Mouse (Mus musculus): ENCODE measurements around the gene Sema3b. TPM values are rescaled to one million over a fixed set of nuclear protein-coding genes. Genes with fewer than 3 reads are reported as not detected.

Gene Sema3b
- polyA plus RNA-seq, 1 experiment: 3.9 TPM

DNA sequence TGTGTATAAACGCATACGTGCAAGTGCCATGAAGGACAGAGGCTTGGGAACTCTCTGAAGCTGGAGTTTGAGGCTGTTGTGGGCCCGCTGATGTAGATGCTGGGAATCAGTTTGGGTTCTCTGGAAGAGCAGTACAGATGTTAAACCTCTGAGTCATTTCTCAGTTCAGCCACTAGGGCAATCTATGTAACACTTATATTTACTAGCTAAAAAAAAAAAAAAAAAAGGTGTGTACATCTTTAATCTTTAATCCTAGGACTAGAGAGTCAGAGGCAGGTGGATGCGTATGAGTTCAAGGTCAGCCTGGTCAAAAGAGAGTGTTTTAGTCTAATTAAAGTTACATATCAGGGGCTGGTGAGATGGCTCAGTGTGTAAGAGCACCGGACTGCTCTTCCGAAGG, 37.9 kb upstream of the Sema3b start:
- no peaks in the 10 kb centered on the region for H3K4me1 ChIP-seq (ENCODE audit: control insufficient read depth, insufficient read depth, low read length)
- TF ChIP-seq POLR2A (IDR thresholded peaks at IDR 0.05; ENCODE audit: borderline replicate concordance, insufficient read depth, low read length): no peak
- no peak for TF ChIP-seq CTCF (IDR thresholded peaks at IDR 0.05; ENCODE audit: borderline replicate concordance, insufficient read depth, low read depth, low read length)
- H3K27me3 ChIP-seq (ENCODE audit: control insufficient read depth, insufficient read depth, low read length): no peaks in the 10 kb centered on the region
- DNase-seq: no peak
- 90% methylated on average over 6 of the region's 6 CpGs for WGBS
- no peak overlapping the region for H3K4me3 ChIP-seq (replicated peaks; ENCODE audit: insufficient read depth, low read depth, low read length)
- H3K27ac ChIP-seq (ENCODE audit: insufficient read depth, low read length): no peak overlapping the region

DNA sequence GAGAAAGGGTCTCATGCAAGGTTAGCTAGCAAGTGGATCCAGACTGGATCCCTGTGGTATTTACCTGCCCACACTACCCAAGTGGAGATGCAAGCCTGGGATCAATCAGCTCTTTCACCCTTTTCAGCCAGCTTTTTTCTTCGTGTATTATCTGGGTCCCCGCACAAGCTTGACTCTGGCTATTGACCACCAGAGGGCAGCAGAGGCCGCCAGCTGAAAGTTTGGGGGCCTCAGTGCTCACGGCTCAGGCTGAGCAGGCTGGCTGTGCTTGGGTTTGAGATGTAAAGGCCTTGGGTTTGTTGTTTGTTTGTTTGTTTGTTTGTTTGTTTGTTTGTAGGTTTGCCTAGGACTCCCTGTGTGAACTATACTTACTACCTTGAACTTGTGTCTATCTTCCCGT, 36.5 kb upstream of the Sema3b start:
- WGBS: 19% methylated on average over 5 of the region's 5 CpGs
- no peak overlapping the region for H3K27ac ChIP-seq (ENCODE audit: insufficient read depth, low read length)
- no peaks in the 10 kb centered on the region for H3K4me1 ChIP-seq (ENCODE audit: control insufficient read depth, insufficient read depth, low read length)
- peak; percentile 69 to 78 for DNase-seq
- H3K4me3 ChIP-seq (replicated peaks; ENCODE audit: insufficient read depth, low read depth, low read length): no peak overlapping the region
- H3K27me3 ChIP-seq (ENCODE audit: control insufficient read depth, insufficient read depth, low read length): no peaks in the 10 kb centered on the region
- peak; percentile 87 for TF ChIP-seq CTCF (IDR thresholded peaks at IDR 0.05; ENCODE audit: borderline replicate concordance, insufficient read depth, low read depth, low read length)
- no peak for TF ChIP-seq POLR2A (IDR thresholded peaks at IDR 0.05; ENCODE audit: borderline replicate concordance, insufficient read depth, low read length)

DNA sequence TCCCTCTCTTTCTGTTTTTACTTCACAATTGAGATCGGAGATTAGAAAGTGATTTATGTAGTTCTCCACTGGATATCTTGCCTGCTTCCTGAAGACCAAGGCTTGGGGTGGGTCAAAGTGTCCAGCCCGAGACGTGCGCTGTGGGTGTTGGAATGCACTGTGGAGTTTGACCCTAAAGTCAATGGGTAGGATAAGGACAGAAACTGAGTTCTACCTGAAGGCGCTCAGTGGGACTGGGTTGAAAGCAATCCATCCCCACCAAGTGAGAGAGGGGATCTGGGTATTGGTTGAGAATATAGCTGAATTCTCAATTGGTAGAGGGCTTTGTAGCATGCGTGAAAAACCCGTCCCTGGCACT, 36.1 kb upstream of the Sema3b start:
- 49% methylated on average over 7 of the region's 7 CpGs for WGBS
- Histone ChIP-seq H3K27ac (ENCODE audit: insufficient read depth, low read length) (no peak overlapping the region), H3K27me3 (ENCODE audit: control insufficient read depth, insufficient read depth, low read length) (no peaks in the 10 kb centered on the region), H3K4me3 (replicated peaks; ENCODE audit: insufficient read depth, low read depth, low read length) (no peak overlapping the region), H3K4me1 (ENCODE audit: control insufficient read depth, insufficient read depth, low read length) (no peaks in the 10 kb centered on the region)
- TF ChIP-seq POLR2A (IDR thresholded peaks at IDR 0.05; ENCODE audit: borderline replicate concordance, insufficient read depth, low read length) (no peak), CTCF (IDR thresholded peaks at IDR 0.05; ENCODE audit: borderline replicate concordance, insufficient read depth, low read depth, low read length) (no peak)
- DNase-seq: no peak

DNA sequence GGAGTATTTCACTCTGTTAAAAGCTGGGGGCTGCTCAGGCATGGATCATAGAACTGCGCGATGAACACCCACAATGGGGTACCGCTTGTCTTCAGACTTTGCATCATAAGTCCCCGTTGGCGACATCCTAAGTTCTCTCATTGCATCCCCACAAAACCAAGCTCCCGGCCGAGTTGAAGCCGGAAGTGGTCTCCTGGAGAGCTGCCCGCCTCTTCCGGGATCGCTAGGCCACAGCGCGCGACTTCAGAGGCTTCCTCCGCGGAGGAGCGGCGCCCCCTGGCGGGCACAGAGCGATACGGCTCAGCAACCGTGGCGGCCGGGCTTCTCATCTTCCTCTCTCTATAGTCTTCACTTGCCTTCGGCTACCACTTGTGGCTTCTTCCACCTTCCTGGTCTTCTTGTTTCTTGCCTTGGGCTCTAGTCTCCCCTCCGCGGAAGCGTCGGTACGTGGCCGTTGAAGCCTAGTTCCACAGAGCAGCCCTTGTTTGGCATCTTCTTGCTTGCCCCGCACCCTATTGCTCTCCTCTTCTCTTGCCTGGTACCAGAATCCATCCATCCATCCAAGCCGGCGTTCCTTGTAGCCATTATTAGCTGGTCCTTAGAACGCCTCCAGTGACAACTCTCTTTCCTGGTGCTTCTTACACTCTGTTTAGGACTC, 35.6 kb upstream of the Sema3b start:
- no peaks in the 10 kb centered on the region for H3K4me1 ChIP-seq (ENCODE audit: control insufficient read depth, insufficient read depth, low read length)
- WGBS: 2% methylated on average over 35 of the region's 35 CpGs
- H3K27me3 ChIP-seq (ENCODE audit: control insufficient read depth, insufficient read depth, low read length): no peaks in the 10 kb centered on the region
- DNase-seq: peak; percentile 90 to 94
- TF ChIP-seq CTCF (IDR thresholded peaks at IDR 0.05; ENCODE audit: borderline replicate concordance, insufficient read depth, low read depth, low read length): peak; percentile 84
- TF ChIP-seq POLR2A (IDR thresholded peaks at IDR 0.05; ENCODE audit: borderline replicate concordance, insufficient read depth, low read length): peak; percentile 85; the same call in 1 of the 2 replicates
- H3K4me3 ChIP-seq (replicated peaks; ENCODE audit: insufficient read depth, low read depth, low read length): peak overlapping the region; percentile 78
- H3K27ac ChIP-seq (ENCODE audit: insufficient read depth, low read length): peak overlapping the region; percentile 79; the same call in 1 of the 2 replicates

DNA sequence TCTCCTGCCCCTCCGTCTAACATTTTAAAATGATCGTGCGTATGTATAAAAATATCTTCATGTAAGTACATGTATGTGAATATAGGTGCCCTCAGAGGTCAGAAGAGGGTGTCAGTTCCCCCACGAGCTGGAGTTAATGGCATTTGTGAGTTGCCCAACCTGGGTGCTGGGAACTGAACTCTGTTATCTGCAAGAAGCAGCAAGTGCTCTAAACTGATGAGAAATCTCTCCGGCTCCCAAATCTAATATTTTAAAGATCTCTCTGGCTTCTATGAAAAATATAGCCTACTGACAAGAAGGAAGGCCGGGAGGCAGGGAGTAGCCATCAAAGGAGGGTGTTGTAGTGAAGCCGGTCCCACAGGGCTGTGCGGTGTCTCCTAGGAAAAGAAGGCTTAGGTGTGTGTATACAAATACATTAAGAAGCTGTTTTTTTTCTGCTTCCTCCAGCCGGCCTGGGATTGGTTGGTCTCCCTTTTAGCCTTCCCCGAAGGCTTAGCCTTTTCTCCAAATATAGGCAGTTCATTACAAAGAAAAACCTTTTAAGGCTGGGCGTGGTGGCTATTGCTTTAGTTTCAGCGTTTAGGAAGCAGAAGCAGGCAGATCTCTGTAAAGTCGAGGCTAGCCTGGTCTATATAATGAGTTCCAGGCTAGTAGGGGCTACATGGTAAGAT, 34.6 kb upstream of the Sema3b start:
- no peaks in the 10 kb centered on the region for H3K27me3 ChIP-seq (ENCODE audit: control insufficient read depth, insufficient read depth, low read length)
- WGBS: 95% methylated on average over 13 of the region's 13 CpGs
- H3K27ac ChIP-seq (ENCODE audit: insufficient read depth, low read length): peak overlapping the region; percentile 79; the same call in 1 of the 2 replicates
- H3K4me3 ChIP-seq (replicated peaks; ENCODE audit: insufficient read depth, low read depth, low read length): no peak overlapping the region
- no peak for DNase-seq
- no peaks in the 10 kb centered on the region for H3K4me1 ChIP-seq (ENCODE audit: control insufficient read depth, insufficient read depth, low read length)
- TF ChIP-seq CTCF (IDR thresholded peaks at IDR 0.05; ENCODE audit: borderline replicate concordance, insufficient read depth, low read depth, low read length) (no peak), POLR2A (IDR thresholded peaks at IDR 0.05; ENCODE audit: borderline replicate concordance, insufficient read depth, low read length) (no peak)

DNA sequence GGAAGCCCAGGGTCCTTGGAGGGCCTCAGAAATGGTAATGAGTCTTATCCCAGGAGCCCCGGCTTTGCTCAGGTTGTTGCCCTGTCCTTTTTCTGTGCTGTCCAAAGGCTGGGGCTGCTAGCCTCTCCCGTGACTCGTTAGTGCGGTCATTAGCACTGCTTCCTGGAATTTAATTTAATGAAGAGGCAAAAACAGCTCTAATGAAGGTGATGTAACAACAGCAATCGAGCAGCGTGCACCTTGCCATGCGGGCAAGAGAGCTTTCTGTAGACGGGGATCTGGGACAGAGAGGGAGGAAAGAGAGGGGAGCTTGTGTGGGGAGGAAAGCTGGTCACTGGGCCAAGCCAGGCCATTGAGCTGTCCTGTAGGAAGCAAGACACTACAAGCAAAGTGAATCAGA, 32.6 kb upstream of the Sema3b start:
- no peaks in the 10 kb centered on the region for H3K27me3 ChIP-seq (ENCODE audit: control insufficient read depth, insufficient read depth, low read length)
- no peak overlapping the region for H3K4me3 ChIP-seq (replicated peaks; ENCODE audit: insufficient read depth, low read depth, low read length)
- TF ChIP-seq POLR2A (IDR thresholded peaks at IDR 0.05; ENCODE audit: borderline replicate concordance, insufficient read depth, low read length) (no peak), CTCF (IDR thresholded peaks at IDR 0.05; ENCODE audit: borderline replicate concordance, insufficient read depth, low read depth, low read length) (no peak)
- 56% methylated on average over 8 of the region's 8 CpGs for WGBS
- H3K4me1 ChIP-seq (ENCODE audit: control insufficient read depth, insufficient read depth, low read length): no peaks in the 10 kb centered on the region
- DNase-seq: no peak
- no peak overlapping the region for H3K27ac ChIP-seq (ENCODE audit: insufficient read depth, low read length)

DNA sequence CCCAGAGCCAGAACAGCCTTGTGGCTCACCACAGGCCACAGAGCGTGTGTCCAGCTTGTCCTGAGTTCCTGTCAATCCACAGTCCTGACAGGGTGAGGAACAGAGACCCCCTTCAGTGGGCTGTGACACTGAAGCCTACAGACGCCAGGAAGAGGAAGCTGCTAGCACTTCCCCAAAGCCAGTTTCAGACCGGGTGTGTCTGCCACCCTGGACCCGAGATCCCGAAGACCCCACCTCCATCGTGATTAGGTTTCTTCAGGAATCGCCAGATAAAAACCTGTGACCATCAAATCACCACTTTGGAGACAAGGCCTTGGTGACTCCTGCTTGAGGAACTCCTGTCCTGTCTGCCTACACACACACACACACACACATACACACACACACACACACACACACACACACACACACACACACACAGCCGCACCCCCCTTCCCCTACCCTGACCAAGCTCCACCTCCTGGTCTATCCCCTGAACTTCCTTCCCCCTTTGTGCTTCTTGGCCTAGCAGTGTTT, 31.3 kb upstream of the Sema3b start:
- Histone ChIP-seq H3K4me1 (ENCODE audit: control insufficient read depth, insufficient read depth, low read length) (no peaks in the 10 kb centered on the region), H3K27me3 (ENCODE audit: control insufficient read depth, insufficient read depth, low read length) (no peaks in the 10 kb centered on the region), H3K4me3 (replicated peaks; ENCODE audit: insufficient read depth, low read depth, low read length) (no peak overlapping the region), H3K27ac (ENCODE audit: insufficient read depth, low read length) (no peak overlapping the region)
- no peak for DNase-seq
- WGBS: 42% methylated on average over 8 of the region's 8 CpGs
- TF ChIP-seq POLR2A (IDR thresholded peaks at IDR 0.05; ENCODE audit: borderline replicate concordance, insufficient read depth, low read length): no peak
- no peak for TF ChIP-seq CTCF (IDR thresholded peaks at IDR 0.05; ENCODE audit: borderline replicate concordance, insufficient read depth, low read depth, low read length)

DNA sequence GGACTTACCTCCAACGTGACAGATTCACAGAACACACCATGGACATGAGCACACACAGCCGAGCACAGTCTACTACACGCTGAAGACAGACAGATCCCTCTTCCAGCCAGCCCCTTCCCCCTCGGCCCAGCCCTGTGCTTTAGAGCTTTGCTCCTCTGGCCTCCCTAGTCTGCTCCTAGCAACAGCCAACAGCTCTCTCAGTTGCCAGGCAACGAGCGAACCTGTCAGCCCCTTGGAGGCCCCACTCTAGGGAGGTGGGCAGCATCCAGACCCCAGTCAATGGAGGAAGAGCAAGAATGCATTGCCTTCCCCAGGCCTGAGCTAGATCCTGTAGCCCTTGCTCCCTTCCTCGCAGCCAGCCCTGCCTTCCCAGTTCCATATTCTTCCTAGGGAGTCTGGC, 28.0 kb upstream of the Sema3b start:
- Histone ChIP-seq H3K27ac (ENCODE audit: insufficient read depth, low read length) (no peak overlapping the region), H3K4me3 (replicated peaks; ENCODE audit: insufficient read depth, low read depth, low read length) (no peak overlapping the region), H3K4me1 (ENCODE audit: control insufficient read depth, insufficient read depth, low read length) (peaks cover 7% of the 10 kb centered on the region; the same call in 1 of the 2 replicates), H3K27me3 (ENCODE audit: control insufficient read depth, insufficient read depth, low read length) (no peaks in the 10 kb centered on the region)
- DNase-seq: no peak
- TF ChIP-seq POLR2A (IDR thresholded peaks at IDR 0.05; ENCODE audit: borderline replicate concordance, insufficient read depth, low read length) (no peak), CTCF (IDR thresholded peaks at IDR 0.05; ENCODE audit: borderline replicate concordance, insufficient read depth, low read depth, low read length) (no peak)
- 42% methylated on average over 7 of the region's 7 CpGs for WGBS
